Mouse (Mus musculus) spleen, postnatal 10 days (tissue): ENCODE data around the gene Trim17.

Experiments
- DNase-seq, 2 experiments: peaks; one replicate each; pipeline ENCODE4 v3.0.0; 2021 to 2022; ENCODE audit warnings: low spot score in 2 of 2

The Trim17 gene

GRCm38 (mm10) chr11:58990794-58991193, 36.3 kb downstream of the Trim17 start:
- no peak for DNase-seq

DNA sequence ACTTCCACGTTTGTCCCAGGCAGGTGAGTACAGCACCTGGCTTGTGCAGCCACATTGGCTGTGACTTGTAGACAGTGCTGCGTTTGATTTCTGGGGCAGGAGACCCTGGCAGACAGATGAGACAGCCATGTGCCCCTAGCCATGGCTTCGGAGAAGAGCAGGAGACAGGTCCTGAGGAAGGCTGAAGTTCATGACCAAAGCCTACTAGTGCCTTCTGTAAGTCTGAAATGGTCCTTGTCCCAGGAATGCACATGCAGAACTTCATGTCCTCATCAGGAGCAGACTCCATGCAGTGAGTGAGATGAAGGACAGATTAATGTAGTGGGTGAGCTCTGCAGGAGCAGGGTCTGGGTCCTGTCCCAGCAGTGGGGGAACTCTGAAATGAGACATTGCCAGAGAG, 37.4 kb downstream of the Trim17 start:
- no peak for DNase-seq

- DNase-seq = no peak
These were observed 38.7 kb downstream of the Trim17 start for GRCm38 (mm10) chr11:58993091-58993670.

GRCm38 (mm10) chr11:58994337-58994826, 39.9 kb downstream of the Trim17 start:
- DNase-seq = peak in 1 of 2 experiments; percentile 74

GRCm38 (mm10) chr11:58995061-58995806, 40.7 kb downstream of the Trim17 start:
- no peak for DNase-seq

DNA sequence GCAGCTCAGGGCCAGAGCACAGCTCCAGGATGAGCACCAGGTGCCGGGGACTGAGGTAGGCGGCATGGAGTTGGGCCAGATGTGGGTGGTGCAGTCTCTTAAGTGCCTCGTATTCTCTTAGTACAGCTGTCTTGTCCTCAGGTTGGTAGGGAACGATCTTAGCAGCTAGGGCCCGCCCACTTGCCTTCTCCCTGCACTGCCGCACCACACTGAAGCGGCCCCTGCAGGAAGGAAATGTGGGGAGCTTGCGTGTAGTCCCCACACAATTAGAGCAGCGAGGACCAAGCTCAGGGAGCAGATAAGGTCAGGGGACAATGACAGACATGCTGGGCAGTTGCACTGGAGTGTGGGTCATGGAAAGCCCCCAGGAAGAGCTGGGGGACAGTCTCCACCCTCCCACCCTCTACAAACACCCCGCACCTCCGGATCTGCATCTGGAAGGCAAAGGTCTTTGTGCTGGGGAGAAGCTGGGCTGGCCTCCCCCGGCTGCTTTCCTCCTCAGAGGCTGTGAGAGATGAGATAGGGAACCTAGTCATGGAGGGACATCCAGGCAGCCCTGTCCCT, 41.4 kb downstream of the Trim17 start:
- DNase-seq = peak in 1 of 2 experiments; percentile 55

GRCm38 (mm10) chr11:58997541-58997940, 43.1 kb downstream of the Trim17 start:
- no peak for DNase-seq

GRCm38 (mm10) chr11:58999158-58999557, 44.7 kb downstream of the Trim17 start:
- DNase-seq = no peak

- DNase-seq = no peak
These were observed 45.3 kb downstream of the Trim17 start for GRCm38 (mm10) chr11:58999830-59000229.

GRCm38 (mm10) chr11:59000635-59001034, 46.1 kb downstream of the Trim17 start:
- no peak for DNase-seq

GRCm38 (mm10) chr11:59002327-59003079, 48.0 kb downstream of the Trim17 start:
- DNase-seq = no peak

- peak in 1 of 2 experiments; percentile 60 for DNase-seq
These were observed 60.6 kb downstream of the Trim17 start for GRCm38 (mm10) chr11:59015052-59015451.
